Mouse (Mus musculus) heart, embryonic 11.5 days (tissue): ENCODE results near the gene Ube3b. TPM values are rescaled to one million over a fixed set of nuclear protein-coding genes. Genes with fewer than 3 reads are reported as not detected.

Experiments
- ATAC-seq: fragments of 200-750 bp; cut with Nextera tagmentation; replicated peaks from 2 replicates; pipeline ENCODE4 v1.8.0; 2017; ENCODE audit warnings: moderate library complexity; ENCODE audit not compliant: insufficient number of reproducible peaks, low FRiP score, low TSS enrichment
- H3K27ac ChIP-seq: fragments of 300-500 bp; sonication (generic); 2 replicates; pipeline ENCODE4 v1.5.1; 2014; ENCODE audit warnings: mild to moderate bottlenecking, low read depth, low read length
- H3K27me3 ChIP-seq: fragments of 300-500 bp; sonication (generic); 2 replicates; pipeline ENCODE4 v1.6.1; 2014; ENCODE audit warnings: mild to moderate bottlenecking, low read length, mixed read lengths; ENCODE audit not compliant: control insufficient read depth, insufficient read depth
- H3K36me3 ChIP-seq: fragments of 300-500 bp; sonication (generic); 2 replicates; pipeline ENCODE4 v1.6.1; 2014; ENCODE audit warnings: mild to moderate bottlenecking, low read length, moderate library complexity, mixed read lengths; ENCODE audit not compliant: control insufficient read depth, insufficient read depth
- H3K4me1 ChIP-seq: fragments of 300-500 bp; sonication (generic); 2 replicates; pipeline ENCODE4 v1.6.1; 2014; ENCODE audit warnings: low read length; ENCODE audit not compliant: control insufficient read depth, insufficient read depth
- H3K4me2 ChIP-seq: fragments of 300-500 bp; sonication (generic); 2 replicates; pipeline ENCODE4 v1.6.1; 2014; ENCODE audit warnings: mild to moderate bottlenecking, moderate library complexity
- H3K4me3 ChIP-seq: fragments of 300-500 bp; sonication (generic); 2 replicates; pipeline ENCODE4 v1.5.1; 2014; ENCODE audit warnings: low read depth, low read length
- H3K9ac ChIP-seq: fragments of 300-500 bp; sonication (generic); 2 replicates; pipeline ENCODE4 v1.6.1; 2014; ENCODE audit warnings: mild to moderate bottlenecking, low read depth, low read length, moderate library complexity
- H3K9me3 ChIP-seq: fragments of 300-500 bp; sonication (generic); replicated peaks from 2 replicates; pipeline ENCODE4 v1.6.1; 2016; ENCODE audit warnings: low read length; ENCODE audit not compliant: control insufficient read depth
- WGBS: fragments of 180-500 bp; shearing (Covaris S2); extraction: QIAGEN DNeasy Blood & Tissue Kit; methylation state at CpG from one replicate; pipeline ENCODE4 v1.1.7; 2014; ENCODE audit not compliant: insufficient replicate concordance; 5-methylcytosine and 5-hydroxymethylcytosine counted together
- polyA plus RNA-seq: library from polyadenylated mRNA; unstranded; fragments of >200 nt; fragmentation: Nextera tagmentation; extraction: Ambion mirVana; gene quantifications from 2 replicates; pipeline ENCODE4 v1.2.1, GENCODE M21; 2014

The Ube3b gene
- polyA plus RNA-seq, 1 experiment from 2014 or later: 43.0 TPM

GRCm38 (mm10) chr5:114456287-114456686 lies 75.9 kb downstream of the Ube3b start:
- no peak overlapping the region for H3K9ac ChIP-seq
- H3K36me3 ChIP-seq: peaks cover 2% of the 10 kb centered on the region; the same call in 1 of the 2 replicates
- peaks cover 13% of the 10 kb centered on the region for H3K4me1 ChIP-seq
- H3K9me3 ChIP-seq: no peaks in the 10 kb centered on the region
- no peak overlapping the region for H3K4me3 ChIP-seq
- 79% methylated on average over 9 of the region's 9 CpGs for WGBS
- H3K4me2 ChIP-seq: no peak overlapping the region
- no peak overlapping the region for H3K27ac ChIP-seq
- H3K27me3 ChIP-seq: no peaks in the 10 kb centered on the region
- no peak for ATAC-seq

- Histone ChIP-seq H3K36me3 (peaks cover 2% of the 10 kb centered on the region; the same call in 1 of the 2 replicates), H3K27ac (peak overlapping the region; percentile 22; the same call in 1 of the 2 replicates), H3K4me2 (peak overlapping the region; percentile 27), H3K9me3 (no peaks in the 10 kb centered on the region), H3K4me1 (peaks cover 13% of the 10 kb centered on the region), H3K9ac (no peak overlapping the region), H3K4me3 (no peak overlapping the region), H3K27me3 (no peaks in the 10 kb centered on the region)
- WGBS: 63% methylated on average over 16 of the region's 16 CpGs
- ATAC-seq: no peak
These were observed 76.7 kb downstream of the Ube3b start for GRCm38 (mm10) chr5:114456995-114457605.

- ATAC-seq: no peak; the same call in 1 of the 2 replicates
- no peak overlapping the region for H3K9ac ChIP-seq
- H3K4me1 ChIP-seq: peaks cover 14% of the 10 kb centered on the region
- H3K36me3 ChIP-seq: no peaks in the 10 kb centered on the region
- H3K4me3 ChIP-seq: no peak overlapping the region
- WGBS: 10% methylated on average over 7 of the region's 7 CpGs
- no peaks in the 10 kb centered on the region for H3K27me3 ChIP-seq
- H3K27ac ChIP-seq: no peak overlapping the region
- H3K4me2 ChIP-seq: no peak overlapping the region
- H3K9me3 ChIP-seq: no peaks in the 10 kb centered on the region
These were observed 80.8 kb downstream of the Ube3b start for GRCm38 (mm10) chr5:114461238-114461637.

GRCm38 (mm10) chr5:114462067-114463040 lies 81.9 kb downstream of the Ube3b start:
- Histone ChIP-seq H3K27ac (no peak overlapping the region), H3K27me3 (no peaks in the 10 kb centered on the region), H3K4me3 (no peak overlapping the region), H3K4me1 (peaks cover 20% of the 10 kb centered on the region), H3K36me3 (no peaks in the 10 kb centered on the region), H3K4me2 (no peak overlapping the region), H3K9me3 (no peaks in the 10 kb centered on the region), H3K9ac (no peak overlapping the region)
- ATAC-seq: no peak
- WGBS: 79% methylated on average over 24 of the region's 24 CpGs

GRCm38 (mm10) chr5:114464561-114464960 lies 84.2 kb downstream of the Ube3b start:
- H3K4me1 ChIP-seq: peaks cover 20% of the 10 kb centered on the region
- no peak overlapping the region for H3K4me2 ChIP-seq
- no peaks in the 10 kb centered on the region for H3K9me3 ChIP-seq
- H3K27ac ChIP-seq: no peak overlapping the region
- no peak overlapping the region for H3K9ac ChIP-seq
- no peaks in the 10 kb centered on the region for H3K36me3 ChIP-seq
- H3K27me3 ChIP-seq: no peaks in the 10 kb centered on the region
- ATAC-seq: no peak
- WGBS: 78% methylated on average over 2 of the region's 2 CpGs
- no peak overlapping the region for H3K4me3 ChIP-seq

- no peaks in the 10 kb centered on the region for H3K27me3 ChIP-seq
- H3K9me3 ChIP-seq: no peaks in the 10 kb centered on the region
- peaks cover 20% of the 10 kb centered on the region for H3K4me1 ChIP-seq
- no peak overlapping the region for H3K9ac ChIP-seq
- WGBS: 66% methylated on average over 7 of the region's 7 CpGs
- H3K4me2 ChIP-seq: no peak overlapping the region
- no peak overlapping the region for H3K27ac ChIP-seq
- H3K36me3 ChIP-seq: no peaks in the 10 kb centered on the region
- no peak for ATAC-seq
- no peak overlapping the region for H3K4me3 ChIP-seq
These were observed 85.2 kb downstream of the Ube3b start for GRCm38 (mm10) chr5:114465641-114466040.

GRCm38 (mm10) chr5:114467019-114467418 lies 86.6 kb downstream of the Ube3b start:
- Histone ChIP-seq H3K27me3 (no peaks in the 10 kb centered on the region), H3K4me3 (peak overlapping the region; percentile 32), H3K27ac (peak overlapping the region; percentile 78), H3K4me2 (peak overlapping the region; percentile 58), H3K9me3 (no peaks in the 10 kb centered on the region), H3K4me1 (peaks cover 20% of the 10 kb centered on the region), H3K9ac (peak overlapping the region; percentile 29; the same call in 1 of the 2 replicates), H3K36me3 (no peaks in the 10 kb centered on the region)
- ATAC-seq: no peak
- WGBS: 0% methylated on average over 11 of the region's 11 CpGs

GRCm38 (mm10) chr5:114467430-114467829 lies 87.0 kb downstream of the Ube3b start:
- H3K9ac ChIP-seq: peak overlapping the region; percentile 49; the same call in 1 of the 2 replicates
- H3K4me3 ChIP-seq: peak overlapping the region; percentile 32

More at GRCm38 (mm10) chr5:114467430-114467829, 87.0 kb downstream of the Ube3b start:
- Histone ChIP-seq H3K4me1 (peaks cover 20% of the 10 kb centered on the region), H3K9me3 (no peaks in the 10 kb centered on the region), H3K4me2 (peak overlapping the region; percentile 58), H3K36me3 (no peaks in the 10 kb centered on the region), H3K27ac (peak overlapping the region; percentile 78), H3K27me3 (no peaks in the 10 kb centered on the region)
- WGBS: 2% methylated on average over 10 of the region's 13 CpGs
- peak; percentile 72 for ATAC-seq
